Mouse (Mus musculus) heart, postnatal 0 days (tissue): ENCODE data around the gene Ralb. TPM values are rescaled to one million over a fixed set of nuclear protein-coding genes. Genes with fewer than 3 reads are reported as not detected.

Experiments
- ATAC-seq: fragments of 200-750 bp; cut with Nextera tagmentation; 2 replicates; pipeline ENCODE4 v1.8.0; 2017; ENCODE audit warnings: low read depth, moderate number of reproducible peaks, moderate library complexity; ENCODE audit not compliant: insufficient read depth
- DNase-seq: peaks from one replicate; pipeline ENCODE4 v3.0.0-alpha.2; 2016; ENCODE audit warnings: low spot score
- H3K27ac ChIP-seq: fragments of 300-500 bp; sonication (generic); 2 replicates; pipeline ENCODE4 v1.5.1; 2014; ENCODE audit warnings: low read depth, mild to moderate bottlenecking
- H3K27me3 ChIP-seq: fragments of 300-500 bp; sonication (generic); 2 replicates; pipeline ENCODE4 v1.6.1; 2014; ENCODE audit warnings: low read length, mixed read lengths; ENCODE audit not compliant: control insufficient read depth, insufficient read depth
- H3K36me3 ChIP-seq: fragments of 300-500 bp; sonication (generic); replicated peaks from 2 replicates; pipeline ENCODE4 v1.6.1; 2014; ENCODE audit warnings: low read length, mixed read lengths; ENCODE audit not compliant: control insufficient read depth, insufficient read depth
- H3K4me1 ChIP-seq: fragments of 300-500 bp; sonication (generic); 2 replicates; pipeline ENCODE4 v1.6.1; 2014; ENCODE audit warnings: antibody characterized with exemption; ENCODE audit not compliant: control insufficient read depth, insufficient read depth
- H3K4me2 ChIP-seq: fragments of 300-500 bp; sonication (generic); 2 replicates; pipeline ENCODE4 v1.6.1; 2014; ENCODE audit warnings: low read depth, mild to moderate bottlenecking, low read length, moderate library complexity
- H3K4me3 ChIP-seq: fragments of 300-500 bp; sonication (generic); 2 replicates; pipeline ENCODE4 v1.5.1; 2014; ENCODE audit warnings: low read depth, low read length
- H3K9ac ChIP-seq: fragments of 300-500 bp; sonication (generic); replicated peaks from 2 replicates; pipeline ENCODE4 v1.6.1; 2014; ENCODE audit warnings: low read depth, low read length, mixed read lengths
- H3K9me3 ChIP-seq: fragments of 300-500 bp; sonication (generic); replicated peaks from 2 replicates; pipeline ENCODE4 v1.6.1; 2016; ENCODE audit warnings: low read length; ENCODE audit not compliant: control insufficient read depth
- CTCF ChIP-seq: IDR thresholded peaks from 2 replicates; pipeline ENCODE4 v1.5.1; 2016; ENCODE audit warnings: antibody characterized with exemption, control low read depth, low read depth
- EP300 ChIP-seq: IDR thresholded peaks from 2 replicates; pipeline ENCODE4 v1.6.1; 2016; ENCODE audit warnings: antibody characterized with exemption, low read depth
- WGBS: fragments of 180-500 bp; shearing (Covaris S2); extraction: QIAGEN DNeasy Blood & Tissue Kit; methylation state at CpG from one replicate; pipeline ENCODE4 v1.1.7; 2014; 5-methylcytosine and 5-hydroxymethylcytosine counted together
- polyA plus RNA-seq: library from polyadenylated mRNA; unstranded; fragments of >200 nt; fragmentation: Nextera tagmentation; extraction: Ambion mirVana; gene quantifications from 2 replicates; pipeline ENCODE4 v1.2.1, GENCODE M21; 2015
- total RNA-seq: library from RNA; depleted of rRNA; stranded (reverse); fragments of >200 nt; gene quantifications from 2 replicates; pipeline ENCODE4 v1.2.3, GENCODE M21; 2014; ENCODE audit warnings: low replicate concordance; rRNA removed

The Ralb gene
- total RNA-seq = 74.4 and 86.2 TPM in 2 replicates
- polyA plus RNA-seq = 86.0 and 91.0 TPM in 2 replicates

DNA sequence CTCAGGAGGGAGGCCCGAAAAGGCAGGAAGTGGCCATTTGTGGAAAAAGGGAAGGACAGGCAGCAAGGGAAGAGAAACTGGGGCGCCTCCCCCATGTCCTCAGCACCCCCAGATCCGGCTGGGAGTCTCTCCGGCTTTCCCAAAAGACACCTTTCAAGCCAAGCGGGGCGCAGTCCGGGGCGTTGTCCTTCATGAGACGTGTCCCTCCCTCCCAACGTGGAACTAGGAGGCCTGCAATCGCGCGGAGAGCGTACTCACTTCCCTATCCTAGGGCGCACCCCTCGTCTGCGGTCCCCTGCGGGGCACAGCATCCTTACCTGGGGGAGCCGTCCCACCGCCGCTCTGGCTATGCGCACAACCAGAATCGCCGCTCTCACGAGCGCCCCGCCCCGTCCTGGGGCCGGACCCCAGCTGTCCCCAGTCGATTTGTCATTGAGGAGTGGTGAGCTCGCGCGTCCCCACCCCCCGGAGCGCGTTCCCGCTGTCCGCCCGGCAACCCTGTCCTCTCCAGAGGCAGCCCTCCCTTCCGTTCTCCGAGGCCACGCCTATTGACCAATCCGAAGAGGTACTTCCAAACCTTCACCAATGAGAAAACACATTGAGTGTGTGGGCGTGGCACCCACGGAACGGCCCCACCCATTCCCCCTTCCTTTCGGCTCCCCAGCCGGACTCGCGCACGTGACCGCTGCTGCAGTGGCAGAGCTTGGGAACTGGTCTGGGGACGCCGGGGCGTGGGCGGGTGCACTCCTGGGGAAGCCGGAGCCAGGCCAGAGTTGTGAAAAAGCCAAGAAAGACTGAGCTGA, at the start of gene Ralb:
TSS of gene Ralb (minus strand) at position 535 of the 803 bp plus-strand sequence.
- H3K4me3 ChIP-seq = peak within 1 kb of the TSS; percentile 83
- no peaks in the 10 kb centered on the region for H3K9me3 ChIP-seq
- H3K9ac ChIP-seq = peak within 1 kb of the TSS; percentile 88
- H3K4me2 ChIP-seq = peak within 1 kb of the TSS; percentile 77
- ATAC-seq (peak; percentile 97), DNase-seq (peak; percentile 100)
- H3K27ac ChIP-seq = peak within 1 kb of the TSS; percentile 92
- under 1% methylated on average over 57 of the region's 57 CpGs for WGBS
- TF ChIP-seq CTCF = no peak
- TF ChIP-seq EP300 = 0 out of 2 replicates have a peak, but pooled peaks have one; percentile 35
- H3K27me3 ChIP-seq = no peaks in the 10 kb centered on the region
- no peaks in the 10 kb centered on the region for H3K36me3 ChIP-seq
- H3K4me1 ChIP-seq = peaks cover 12% of the 10 kb centered on the region

DNA sequence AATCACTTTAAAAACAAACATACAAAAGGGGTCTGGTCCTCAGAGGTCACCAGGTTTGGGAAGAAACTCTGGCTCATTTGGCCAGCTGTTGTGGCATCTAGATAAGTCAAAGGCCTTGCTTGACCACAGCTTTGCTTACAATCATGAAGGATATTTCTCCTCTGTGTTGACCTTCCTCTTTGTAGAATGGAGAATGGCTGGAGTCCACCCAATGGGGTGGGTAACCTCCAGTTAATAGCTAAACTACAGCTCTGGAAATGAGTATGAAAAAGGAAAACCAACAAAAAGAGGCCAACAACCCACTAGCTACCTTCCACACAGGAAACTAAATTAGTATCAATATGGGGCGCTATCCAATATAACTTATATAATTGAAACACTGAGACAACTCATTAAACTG, 47.1 kb upstream of the Ralb start:
- no peak for TF ChIP-seq EP300
- no peak for TF ChIP-seq CTCF
- 93% methylated on average over 1 of the region's 1 CpGs for WGBS
- ATAC-seq = no peak
- no peak overlapping the region for H3K9ac ChIP-seq
- no peak for DNase-seq
- H3K4me3 ChIP-seq = no peak overlapping the region
- H3K27me3 ChIP-seq = no peaks in the 10 kb centered on the region
- 0 out of 2 replicates have a peak, but pooled peaks cover 6% of the 10 kb centered on the region for H3K36me3 ChIP-seq
- H3K9me3 ChIP-seq = no peaks in the 10 kb centered on the region
- no peak overlapping the region for H3K27ac ChIP-seq
- no peak overlapping the region for H3K4me2 ChIP-seq
- H3K4me1 ChIP-seq = no peaks in the 10 kb centered on the region

DNA sequence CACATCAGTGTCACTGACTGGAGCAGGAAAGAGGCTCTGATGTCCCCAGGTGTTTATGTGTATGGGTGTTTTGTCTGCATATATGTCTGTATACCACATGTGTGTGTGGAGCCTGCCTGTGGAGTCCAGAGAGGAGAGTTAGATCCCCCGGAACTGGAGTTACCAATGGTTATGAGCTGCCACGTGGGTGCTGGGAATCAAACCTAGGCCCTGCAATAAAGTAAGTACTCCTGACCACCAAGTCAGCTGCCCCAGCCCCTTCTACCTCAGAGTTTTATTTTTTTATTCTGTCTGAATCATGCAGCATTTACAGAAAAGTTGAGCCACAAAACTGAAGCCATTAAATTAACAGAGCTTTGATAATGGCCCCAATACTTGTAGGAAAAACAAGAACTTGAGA, 45.5 kb upstream of the Ralb start:
- no peaks in the 10 kb centered on the region for H3K4me1 ChIP-seq
- H3K27ac ChIP-seq = no peak overlapping the region
- H3K4me3 ChIP-seq = no peak overlapping the region
- no peak for TF ChIP-seq EP300
- no peak for TF ChIP-seq CTCF
- WGBS = 93% methylated on average over 2 of the region's 2 CpGs
- ATAC-seq (no peak), DNase-seq (no peak)
- H3K4me2 ChIP-seq = no peak overlapping the region
- H3K9ac ChIP-seq = no peak overlapping the region
- H3K27me3 ChIP-seq = no peaks in the 10 kb centered on the region
- 0 out of 2 replicates have a peak, but pooled peaks cover 6% of the 10 kb centered on the region for H3K36me3 ChIP-seq
- no peaks in the 10 kb centered on the region for H3K9me3 ChIP-seq

DNA sequence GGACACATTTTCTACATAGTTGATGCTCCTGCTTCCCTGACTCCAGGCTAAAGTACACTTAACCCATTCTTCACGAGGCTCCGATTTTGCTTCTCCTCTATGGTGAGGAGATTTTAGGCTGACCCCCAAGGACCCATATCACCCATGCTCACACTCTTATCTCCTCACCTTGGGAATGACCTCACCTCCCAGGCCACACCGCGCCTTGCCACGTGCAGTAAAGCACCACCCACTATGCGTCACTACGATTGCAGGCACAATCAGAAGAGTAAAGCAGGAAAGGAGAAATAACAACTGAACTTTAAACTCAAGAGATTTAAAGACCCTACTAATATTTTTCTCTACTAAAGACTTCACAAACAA, 44.7 kb upstream of the Ralb start:
- no peak for ATAC-seq
- no peak for DNase-seq
- no peak overlapping the region for H3K4me2 ChIP-seq
- no peaks in the 10 kb centered on the region for H3K27me3 ChIP-seq
- no peaks in the 10 kb centered on the region for H3K4me1 ChIP-seq
- no peak overlapping the region for H3K4me3 ChIP-seq
- WGBS = 63% methylated on average over 7 of the region's 7 CpGs
- no peak overlapping the region for H3K27ac ChIP-seq
- H3K36me3 ChIP-seq = 0 out of 2 replicates have a peak, but pooled peaks cover 3% of the 10 kb centered on the region
- no peaks in the 10 kb centered on the region for H3K9me3 ChIP-seq
- TF ChIP-seq EP300 (no peak), CTCF (no peak)
- no peak overlapping the region for H3K9ac ChIP-seq

DNA sequence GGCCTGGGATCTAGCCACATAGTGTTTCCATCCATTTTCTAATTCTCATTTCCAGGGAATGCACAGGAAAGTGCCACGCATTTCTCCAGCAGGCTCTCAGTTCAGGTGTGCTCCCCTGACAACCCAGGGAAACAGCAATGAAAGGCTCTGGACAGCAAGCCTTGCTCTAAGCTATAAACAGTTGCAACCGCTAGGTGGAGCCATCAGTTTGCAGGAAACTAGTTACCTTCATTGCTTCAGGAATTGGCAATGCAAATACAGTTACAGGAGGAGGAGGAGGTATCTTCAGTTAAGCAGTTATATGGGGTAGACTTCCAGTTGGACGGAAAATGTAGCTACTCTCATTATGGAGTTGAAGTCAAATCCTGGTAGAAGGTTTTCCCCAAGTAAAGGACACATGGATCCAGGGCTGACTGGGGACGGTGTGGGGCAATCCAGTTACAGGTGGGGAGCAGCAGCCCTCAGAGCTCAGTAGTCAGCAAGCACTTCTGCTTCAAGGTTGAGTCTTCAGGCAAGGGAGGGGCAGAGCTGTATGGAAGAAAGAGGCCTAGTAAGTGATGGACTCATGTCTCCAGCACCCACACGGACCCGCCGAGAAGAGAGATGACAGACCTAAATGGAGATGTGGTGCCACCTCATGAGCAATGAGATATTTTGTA, 44.2 kb upstream of the Ralb start:
- H3K36me3 ChIP-seq = 0 out of 2 replicates have a peak, but pooled peaks cover under 1% of the 10 kb centered on the region
- TF ChIP-seq EP300 = no peak
- TF ChIP-seq CTCF = peak; percentile 97
- no peak overlapping the region for H3K9ac ChIP-seq
- no peaks in the 10 kb centered on the region for H3K27me3 ChIP-seq
- H3K27ac ChIP-seq = no peak overlapping the region
- H3K9me3 ChIP-seq = no peaks in the 10 kb centered on the region
- 65% methylated on average over 7 of the region's 7 CpGs for WGBS
- no peak overlapping the region for H3K4me3 ChIP-seq
- no peaks in the 10 kb centered on the region for H3K4me1 ChIP-seq
- ATAC-seq (peak; percentile 39; the same call in 1 of the 2 replicates), DNase-seq (peak; percentile 85)
- no peak overlapping the region for H3K4me2 ChIP-seq
